Mouse (Mus musculus) ovary, postnatal 36 days (tissue): ENCODE results near the gene Unc5cl.
"Not testable (repeated sequence)": the region's sequence is repeated elsewhere in the genome, so short reads cannot be mapped to it uniquely, and the experiment has no call there.

Experiments
- DNase-seq: peaks from one replicate; pipeline ENCODE4 v3.0.0; 2022; ENCODE audit warnings: low spot score, mixed read lengths

Unc5cl gene

DNA sequence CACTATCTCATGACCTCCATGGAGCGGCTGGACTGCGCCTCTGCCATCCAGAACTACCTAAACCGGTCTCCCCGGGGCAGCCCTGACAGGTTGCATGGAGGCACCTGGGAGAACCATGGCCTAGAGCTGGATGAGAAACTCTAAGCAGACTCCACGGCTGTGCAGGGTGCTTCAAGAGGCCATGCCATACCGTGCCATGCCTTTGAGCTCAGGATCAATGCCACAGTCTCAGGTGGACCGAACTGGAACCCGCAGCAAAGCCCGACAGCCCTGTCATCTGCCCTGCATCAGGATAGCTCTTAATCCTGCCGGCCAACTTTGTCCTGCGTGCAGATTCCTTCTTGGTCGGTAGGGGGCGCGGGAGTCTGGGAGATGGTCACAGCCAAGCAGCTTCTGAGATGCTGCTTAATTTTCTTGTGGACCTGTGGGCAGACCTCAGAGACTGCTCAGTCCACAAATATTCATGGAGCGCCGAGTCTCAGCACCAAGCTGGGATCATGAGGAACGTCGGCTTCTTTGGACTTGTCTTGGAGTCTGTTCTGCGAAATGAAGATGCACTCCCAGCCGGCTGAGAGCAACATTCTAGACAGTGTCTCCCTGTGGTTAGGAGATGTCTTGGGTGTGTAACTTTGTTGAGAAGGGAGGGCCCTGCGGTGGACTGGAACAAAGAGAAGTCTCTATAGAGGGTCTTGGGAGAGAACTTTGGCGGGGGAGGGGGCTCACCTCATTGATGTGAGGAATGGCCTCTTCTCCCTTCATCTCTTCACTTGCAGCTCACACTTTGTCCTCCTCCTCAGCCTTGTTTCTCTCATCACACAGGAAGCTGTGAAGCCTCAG is 12.9 kb downstream of the Unc5cl start:
- peak; percentile 81 for DNase-seq

DNA sequence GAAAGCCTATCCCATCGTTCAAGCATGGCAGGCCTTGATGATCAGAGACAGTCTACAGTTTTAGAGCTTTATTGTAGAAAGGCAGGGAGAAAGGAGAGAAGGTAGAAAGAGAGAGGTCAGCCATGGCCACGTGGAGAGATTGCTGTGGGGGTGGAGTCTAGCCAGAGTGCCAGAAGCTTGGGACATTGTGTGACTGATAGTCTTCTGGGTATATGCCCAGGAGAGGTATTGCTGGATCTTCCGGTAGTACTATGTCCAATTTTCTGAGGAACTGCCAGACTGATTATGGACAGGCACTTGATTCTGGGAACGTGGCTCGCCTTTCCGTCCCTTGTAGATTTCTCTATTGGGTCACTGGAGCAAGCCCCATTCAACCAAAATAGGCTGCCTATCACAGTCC is 19.6 kb downstream of the Unc5cl start:
- not testable (repeated sequence) for DNase-seq

DNA sequence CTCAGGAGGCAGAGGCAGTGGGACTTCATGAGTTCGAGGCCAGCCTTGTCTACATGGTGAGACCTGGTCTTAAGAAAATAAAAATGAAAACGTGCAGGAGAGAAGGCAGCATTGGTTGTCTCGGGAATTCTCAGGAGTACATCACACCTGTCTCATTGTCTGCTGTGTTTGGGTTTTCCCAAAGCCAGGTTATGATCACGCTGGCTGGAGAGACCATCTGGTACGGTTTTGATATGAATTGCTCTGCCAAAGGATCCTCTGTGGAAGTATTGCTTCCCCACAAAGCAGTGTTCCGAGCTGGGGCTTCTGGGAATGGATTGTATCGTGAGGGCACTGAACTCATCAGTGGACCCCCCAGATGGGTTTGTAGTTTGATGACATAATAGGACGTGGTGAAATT is 20.7 kb downstream of the Unc5cl start:
- DNase-seq = no peak

DNA sequence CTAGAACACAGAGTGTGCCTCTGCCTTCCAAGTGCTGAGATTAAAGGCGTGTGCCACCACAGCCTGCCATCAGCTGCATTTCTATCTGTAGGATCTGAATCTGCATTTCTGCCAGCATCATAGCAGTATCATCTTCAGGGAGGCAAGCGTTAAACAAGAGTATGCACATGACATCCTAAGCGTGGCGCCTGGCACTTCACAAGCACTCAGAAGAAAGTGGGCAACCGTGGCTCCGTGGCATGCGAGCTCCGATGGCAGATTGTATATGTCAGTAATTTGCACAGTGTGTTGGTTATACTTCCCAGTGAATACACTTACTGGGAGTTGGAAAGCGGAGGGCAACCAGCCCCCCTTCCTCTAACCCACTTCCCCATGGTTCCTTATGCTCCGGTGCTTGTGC is 25.3 kb downstream of the Unc5cl start:
- no peak for DNase-seq

DNA sequence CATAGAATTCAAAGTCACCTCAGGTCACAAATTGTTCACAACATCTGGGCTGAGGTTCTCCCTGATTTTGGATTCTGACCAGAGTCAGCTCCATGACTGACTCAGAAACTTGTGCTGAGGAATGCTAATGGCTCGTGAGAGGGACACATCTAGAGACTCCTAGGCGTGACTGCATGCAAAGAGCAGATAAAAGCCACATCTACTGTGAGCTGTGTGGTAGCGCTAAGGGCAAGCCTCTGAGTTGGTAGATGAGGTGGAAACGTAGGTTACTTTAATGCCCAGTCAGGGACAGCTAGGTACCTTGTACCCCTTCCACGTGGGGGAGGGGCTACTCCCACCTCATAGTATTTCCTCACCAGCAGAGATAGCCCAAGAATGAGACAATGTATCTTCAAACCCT is 29.1 kb downstream of the Unc5cl start:
- no peak for DNase-seq

DNA sequence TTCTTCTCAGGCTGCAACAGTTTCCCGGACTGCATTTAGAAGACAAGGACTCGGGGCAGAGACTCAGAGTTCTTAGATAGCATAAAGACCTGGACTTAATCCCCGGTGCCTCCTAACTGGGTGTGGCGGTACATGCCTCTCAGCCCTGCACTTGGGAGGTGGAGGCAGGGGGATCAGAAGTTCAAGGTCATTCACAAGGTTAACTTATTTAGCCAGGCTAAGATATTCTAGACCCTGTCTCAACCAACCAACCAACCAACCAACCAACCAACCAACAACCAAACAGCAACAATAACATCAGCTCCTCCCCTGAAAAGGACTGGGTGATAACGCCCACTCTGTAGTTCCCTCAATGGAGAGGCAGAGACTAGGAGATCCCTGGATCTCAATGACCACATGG is 29.5 kb downstream of the Unc5cl start:
- DNase-seq = no peak

DNA sequence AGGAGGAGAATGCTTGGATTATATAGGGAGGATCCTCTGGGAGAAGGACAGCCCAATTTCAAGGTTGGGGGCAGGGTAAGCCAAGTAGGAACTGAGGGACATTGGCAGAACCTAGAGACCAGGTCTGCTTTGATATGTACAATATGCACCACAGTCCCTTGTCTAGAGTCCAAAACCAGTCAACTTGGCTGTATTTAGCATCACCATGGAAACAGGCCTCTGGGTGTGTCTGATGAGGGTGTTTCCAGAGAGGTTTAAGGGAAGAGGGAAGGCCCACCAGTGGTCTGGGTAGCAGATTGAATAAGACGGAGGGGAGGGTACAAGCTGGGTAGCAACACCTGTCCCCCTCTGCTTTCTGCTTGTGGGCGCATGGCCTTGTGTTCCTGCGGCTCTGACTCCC is 34.8 kb downstream of the Unc5cl start:
- no peak for DNase-seq

DNA sequence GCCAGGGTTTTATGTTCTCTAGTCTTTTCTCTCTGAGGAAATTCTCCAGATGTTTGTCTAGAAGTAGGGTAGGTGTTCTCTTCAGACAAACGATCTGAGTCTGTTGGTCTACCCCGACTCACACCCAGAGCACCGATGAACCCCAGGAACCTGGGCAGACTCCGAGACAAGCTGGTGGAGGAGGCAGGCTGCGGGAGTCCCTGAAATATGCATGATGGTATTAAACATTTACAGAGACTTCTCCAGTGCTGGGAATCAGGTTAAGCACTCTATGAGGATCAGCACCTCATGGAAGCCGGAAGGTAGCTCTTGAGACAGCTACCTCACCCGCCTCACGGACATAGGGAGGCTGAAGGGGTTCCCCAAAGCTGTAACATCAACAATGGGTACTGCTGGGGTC is 37.9 kb downstream of the Unc5cl start:
- DNase-seq = no peak

DNA sequence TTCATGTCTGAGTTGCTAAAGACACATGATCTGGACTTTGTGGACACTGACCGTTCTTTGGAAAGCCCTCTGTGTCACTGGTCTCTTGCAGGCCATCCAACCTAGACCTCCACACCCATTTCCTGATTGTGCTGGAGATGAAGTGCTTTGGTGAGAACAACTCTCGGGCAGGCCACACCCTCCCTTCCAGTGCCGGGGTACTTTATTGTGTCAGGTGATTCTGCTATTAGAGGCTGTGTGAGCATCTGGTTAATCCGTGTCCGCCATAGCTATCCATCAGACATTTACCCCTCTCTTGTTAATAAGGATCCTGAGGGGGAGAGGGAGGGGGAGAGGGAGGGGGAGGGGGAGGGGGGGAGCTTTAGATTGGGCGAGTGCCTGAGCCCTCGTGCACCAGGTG is 38.9 kb downstream of the Unc5cl start:
- DNase-seq = no peak

DNA sequence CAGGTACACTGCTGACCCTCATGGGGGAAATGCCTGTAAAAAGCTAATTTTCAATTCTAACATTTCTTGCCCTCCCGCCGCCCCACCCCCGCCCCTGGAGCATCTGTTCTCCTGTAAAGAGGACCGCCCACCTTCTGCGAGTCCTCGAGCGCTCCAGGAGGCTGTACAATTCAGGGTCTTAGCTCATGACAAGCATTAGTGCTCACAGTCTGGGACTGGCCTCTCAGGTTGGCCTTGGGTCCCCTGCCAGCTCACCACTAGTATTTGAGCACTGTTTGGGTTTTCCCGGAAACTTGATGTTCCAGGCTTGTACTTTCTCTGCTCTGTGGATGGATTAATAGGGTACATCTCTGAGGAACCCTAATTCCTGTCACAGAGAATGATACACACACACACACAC is 39.3 kb downstream of the Unc5cl start:
- peak; percentile 29 for DNase-seq

DNA sequence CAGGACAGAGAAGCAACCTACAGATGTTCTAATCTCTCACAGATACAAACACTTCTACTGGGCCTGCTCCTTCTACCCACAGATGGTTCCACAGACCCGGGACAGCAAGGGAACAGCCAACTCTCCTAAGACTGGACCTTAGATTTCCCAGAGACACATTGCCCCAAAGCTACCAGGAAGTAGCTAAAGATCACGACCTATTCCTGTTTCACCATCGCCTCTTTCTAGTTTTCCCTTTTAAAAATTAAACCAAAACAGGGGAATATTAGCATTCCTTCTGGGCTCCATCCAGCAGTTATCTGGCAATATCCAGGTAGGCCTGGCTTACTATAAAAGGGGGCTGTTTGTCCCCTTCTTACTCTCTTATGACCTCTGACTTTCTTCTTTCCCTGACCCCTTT is 43.3 kb downstream of the Unc5cl start:
- no peak for DNase-seq

DNA sequence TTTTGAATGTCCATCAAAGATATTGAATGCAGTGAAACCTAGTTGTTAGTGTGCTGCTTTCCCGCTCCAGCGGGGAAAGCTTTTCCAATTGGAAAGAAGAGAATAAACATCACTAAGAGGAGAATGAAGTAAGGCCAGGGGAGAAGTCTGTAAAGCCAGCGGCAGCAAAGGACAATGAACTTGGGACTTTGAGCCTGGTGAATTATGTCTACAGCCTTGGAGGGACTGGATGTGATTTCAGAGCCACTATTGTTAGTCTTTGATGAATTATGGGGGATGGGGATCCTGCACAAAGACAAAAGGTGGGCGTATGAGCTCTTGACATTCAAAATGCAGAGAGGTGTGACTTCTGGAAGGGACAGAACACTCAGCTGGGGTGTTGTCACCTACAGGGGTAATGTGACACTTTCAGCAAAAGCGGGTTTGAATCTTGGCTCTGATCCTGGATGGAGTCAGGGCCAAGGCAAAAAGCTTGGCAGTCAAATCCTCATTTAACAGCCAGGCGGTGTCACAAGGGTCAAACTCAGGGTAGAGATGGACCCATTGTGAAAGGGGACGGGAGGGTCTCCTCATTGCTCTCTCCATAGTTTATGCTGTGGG is 46.2 kb downstream of the Unc5cl start:
- DNase-seq = peak; percentile 6

DNA sequence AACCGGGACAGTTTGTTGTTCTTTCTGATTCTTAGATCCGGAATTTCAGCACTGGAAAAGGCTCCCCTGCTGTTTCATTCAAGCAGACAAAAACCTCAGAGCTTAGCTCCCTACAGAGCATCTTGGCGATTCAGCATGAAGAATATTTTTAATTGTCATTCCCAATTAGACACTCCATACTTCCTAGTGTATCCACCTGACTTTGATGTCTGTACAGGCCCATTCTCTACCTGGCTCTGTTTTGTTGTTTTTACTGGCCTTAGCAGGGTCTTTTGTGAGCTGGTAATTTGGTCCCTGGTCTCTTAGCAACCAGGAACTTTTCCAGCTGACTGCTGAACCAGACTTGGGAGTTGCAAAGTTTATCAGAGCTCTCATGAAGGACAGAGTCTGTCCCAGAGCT is 50.3 kb downstream of the Unc5cl start:
- DNase-seq = no peak

DNA sequence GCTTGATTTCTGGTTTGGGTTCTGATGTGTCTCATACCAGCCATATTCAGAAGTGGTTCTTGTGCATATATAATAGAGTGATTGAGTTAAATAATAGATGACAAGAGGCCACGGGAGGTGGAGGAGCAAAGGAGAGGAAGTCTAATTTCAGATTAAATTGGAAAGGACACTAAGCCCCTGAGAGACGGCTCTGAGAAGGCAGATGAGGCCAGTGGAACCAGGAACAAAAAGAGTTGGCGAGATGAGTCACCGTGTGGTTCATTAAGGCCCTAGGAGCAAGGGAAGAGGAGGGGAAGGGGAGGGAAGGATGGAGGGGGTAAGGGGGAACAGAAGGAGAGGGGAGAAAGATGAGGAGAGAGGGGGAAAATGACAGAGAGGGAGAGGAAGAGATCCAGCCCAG is 52.3 kb downstream of the Unc5cl start:
- no peak for DNase-seq

DNA sequence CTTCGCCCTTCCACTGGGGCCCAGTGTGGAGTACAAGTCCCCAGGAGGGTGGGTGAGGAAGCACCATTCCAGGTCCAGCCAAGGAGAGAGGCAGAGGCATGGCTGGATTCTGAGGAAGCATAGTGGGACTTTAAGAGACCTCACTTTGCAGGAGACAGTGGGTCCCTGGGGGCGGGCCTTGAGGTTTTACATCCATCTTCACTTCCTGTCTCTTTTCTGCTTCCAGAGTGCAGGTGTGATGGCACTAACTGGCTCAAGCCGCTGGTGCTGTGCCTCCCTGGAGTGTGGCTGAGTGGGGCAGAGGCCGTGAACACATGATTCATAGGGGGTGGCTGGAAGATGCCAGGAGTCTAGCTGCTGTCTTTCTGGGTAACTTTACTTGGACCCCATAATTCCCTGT is 54.9 kb downstream of the Unc5cl start:
- DNase-seq = no peak

DNA sequence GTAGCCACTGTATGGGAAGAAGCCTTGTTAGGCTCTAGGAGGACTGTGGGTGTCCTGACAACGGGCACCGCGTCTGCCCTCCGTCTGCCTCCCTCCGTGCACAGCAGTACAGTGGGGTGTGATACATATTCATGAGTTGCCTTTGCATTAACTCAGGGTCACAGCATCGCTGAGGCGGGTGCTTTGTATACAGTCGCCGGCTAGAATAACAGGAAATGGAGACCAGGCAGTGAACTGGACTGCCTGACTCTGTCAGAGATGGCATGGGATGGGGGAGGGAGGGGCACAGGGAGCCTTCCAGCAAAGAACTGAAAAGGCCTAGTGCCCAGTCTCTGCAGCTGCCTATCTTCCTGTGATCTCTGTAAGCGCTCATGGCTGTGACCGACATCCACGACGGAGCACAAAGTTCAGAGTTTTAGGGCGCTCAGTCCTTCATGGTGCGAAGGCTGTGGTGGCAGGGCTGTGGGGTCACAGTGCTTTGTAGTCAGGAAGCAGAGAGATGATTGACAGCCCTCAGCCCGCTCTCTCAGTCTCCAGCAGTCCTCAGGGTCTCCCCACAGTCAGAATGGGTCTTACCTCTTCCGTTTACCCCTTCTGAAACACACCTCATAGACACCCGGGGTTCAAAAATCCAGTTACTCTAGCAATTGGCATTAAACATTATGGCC is 58.0 kb downstream of the Unc5cl start:
- no peak for DNase-seq

DNA sequence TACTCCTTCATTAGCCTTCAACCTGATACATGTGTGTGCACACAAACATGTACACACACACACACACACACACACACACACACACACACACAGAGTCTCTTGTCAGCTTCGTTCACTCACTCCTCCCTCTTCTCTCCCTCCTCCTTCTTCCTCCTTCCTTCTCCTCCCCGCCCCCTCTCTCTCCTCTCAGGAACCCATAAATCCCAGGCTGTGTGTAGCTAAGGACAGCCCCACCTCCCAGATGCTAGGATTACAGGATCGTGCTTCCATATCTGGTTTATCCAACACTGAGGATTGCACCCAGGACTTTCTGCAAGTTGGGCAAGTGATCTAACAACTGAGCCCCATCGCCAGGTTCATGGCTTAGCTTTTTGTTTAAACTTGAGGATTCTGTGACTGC is 59.9 kb downstream of the Unc5cl start:
- no peak for DNase-seq

DNA sequence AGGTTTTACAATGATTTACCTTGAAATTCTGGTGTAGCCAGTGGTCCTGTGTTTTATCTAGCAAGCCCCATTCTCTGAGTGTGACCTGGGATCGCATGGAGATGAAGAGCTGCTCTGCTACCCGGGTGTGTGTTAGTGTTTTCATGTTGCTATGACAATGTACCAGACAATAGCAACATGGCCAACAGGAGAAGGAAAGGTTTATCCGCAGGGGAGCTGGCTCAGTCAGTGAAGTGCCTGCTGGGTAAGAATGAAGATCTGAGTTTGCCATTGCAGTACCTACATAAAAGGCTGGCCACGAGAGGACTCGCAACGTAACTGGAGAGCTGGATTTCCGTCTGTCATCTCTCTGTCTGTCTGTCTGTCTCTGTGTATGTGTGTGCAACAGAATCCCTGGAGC is 64.3 kb downstream of the Unc5cl start:
- DNase-seq = no peak

DNA sequence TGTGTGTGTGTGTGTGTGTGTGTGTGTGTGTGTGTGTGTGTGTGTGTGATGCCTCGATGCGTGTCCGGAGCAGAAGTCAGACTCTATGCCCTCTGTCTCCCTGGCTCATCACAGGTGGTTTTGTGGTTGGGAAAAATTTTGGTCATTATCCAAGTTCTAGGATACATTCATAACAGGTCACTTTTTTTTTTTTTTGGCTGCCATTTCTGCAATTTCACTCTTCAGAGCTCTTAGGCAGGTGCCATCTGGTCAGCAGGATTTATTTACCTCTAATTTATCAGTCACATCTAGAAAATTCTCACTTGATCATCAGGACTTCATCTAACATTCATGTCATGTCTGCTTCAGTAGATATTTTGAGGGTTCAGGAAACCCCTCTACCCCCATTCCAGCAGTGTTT is 65.7 kb downstream of the Unc5cl start:
- no peak for DNase-seq

DNA sequence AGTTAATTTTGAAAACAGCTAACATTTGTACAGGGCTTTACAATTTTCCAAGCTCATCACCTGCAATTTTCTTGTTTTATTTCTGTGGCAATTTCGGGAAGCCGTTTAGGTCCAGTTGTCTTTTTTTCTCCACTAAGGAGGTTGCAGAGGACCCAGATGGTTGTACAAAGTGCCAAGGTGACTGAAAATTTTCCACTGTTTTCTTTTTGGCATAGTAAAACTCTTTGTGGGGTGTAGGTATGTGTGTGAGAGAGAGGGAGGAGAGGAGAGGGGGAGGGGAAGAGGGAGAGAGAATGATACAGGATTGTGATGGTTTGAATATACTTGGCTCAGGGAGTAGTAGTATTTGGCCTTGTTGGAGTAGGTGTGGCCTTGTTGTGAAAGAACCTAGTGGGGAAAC is 68.4 kb downstream of the Unc5cl start:
- no peak for DNase-seq

DNA sequence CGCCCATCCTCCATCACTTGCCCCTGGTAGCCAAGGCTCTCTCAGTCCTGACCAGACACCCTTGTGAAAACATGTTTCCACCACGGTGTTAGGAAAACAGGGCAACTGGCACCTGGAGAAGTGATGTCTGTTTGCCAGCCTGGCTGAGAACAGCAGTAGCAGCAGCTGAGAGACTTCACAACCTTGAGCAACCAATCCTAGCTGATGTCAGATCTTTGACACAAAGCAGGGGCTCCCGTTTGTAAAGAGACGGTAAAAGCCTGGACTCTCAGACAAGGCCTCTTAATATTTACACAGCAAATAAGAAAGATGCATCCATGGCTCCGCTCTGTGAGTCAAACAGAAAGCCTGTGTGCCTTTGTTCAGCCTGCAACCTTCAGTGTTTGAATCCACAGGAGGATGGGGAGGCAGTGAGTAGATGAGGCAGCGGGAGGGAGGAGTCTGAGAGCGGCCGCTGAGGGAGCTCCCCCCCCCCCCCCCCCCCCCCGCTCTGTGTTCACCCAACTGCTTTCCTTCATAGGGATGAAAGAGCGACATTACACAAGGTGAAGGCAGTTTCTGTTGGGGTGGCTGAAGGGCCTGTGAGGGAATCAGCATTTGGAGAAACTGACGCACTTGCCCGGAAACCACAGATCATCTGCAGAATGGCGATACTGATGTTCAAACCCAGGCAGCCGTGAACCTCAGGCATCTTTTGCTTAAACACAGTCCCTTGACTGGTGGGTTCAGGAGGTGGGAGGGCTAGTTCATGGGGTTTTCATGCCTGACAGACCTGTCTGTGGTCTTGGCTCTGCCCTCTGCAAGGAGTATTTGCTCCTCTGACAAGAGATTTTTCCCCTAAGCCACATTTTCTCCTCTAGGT is 79.4 kb downstream of the Unc5cl start:
- no peak for DNase-seq

DNA sequence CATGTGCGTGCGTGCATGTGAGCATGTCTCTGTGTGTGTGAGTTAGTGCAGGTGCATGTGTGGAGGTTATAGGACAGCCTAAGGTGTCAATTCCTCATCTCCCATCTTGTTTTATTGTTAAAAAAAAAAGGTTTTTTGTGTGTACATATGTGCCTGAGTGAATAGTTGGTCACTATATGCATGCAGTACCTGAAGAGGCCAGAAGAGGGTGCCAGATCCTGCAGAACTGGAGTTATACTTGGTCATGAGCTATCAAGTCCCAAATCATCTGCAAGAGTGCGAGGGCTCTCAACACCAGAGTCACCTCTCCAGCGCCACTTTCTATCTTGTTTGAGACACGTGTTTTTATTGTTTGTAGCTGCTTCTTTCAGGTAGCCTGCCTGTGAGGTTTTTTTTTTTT is 83.6 kb downstream of the Unc5cl start:
- no peak for DNase-seq

DNA sequence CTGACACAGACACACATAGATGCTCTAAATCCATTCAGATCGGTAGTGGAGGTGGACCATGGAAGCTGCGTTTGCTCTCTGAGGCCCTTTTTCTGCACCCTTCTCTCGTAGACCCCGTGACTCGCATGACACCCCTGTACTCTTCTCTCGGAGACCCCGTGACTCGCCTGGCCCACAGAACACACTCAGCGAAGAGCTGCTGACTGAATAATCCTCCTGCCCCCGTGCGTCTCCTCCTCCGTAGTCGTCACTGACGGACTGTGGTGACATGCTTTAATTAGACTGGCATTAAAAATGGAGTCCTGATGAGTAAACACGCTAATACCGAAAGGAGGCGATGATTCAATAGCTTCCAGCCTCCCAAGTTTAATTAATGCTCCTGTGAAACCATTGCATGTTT is 84.6 kb downstream of the Unc5cl start:
- DNase-seq = no peak
